Mouse (Mus musculus): ENCODE data around the gene Ripor2.
"Not testable (repeated sequence)": the region's sequence is repeated elsewhere in the genome, so short reads cannot be mapped to it uniquely, and the experiment has no call there.

Ripor2 gene

GRCm38 (mm10) chr13:24757820-24758564, 176.0 kb downstream of the Ripor2 start:
- in situ Hi-C loops (cut with MboI, MseI), result no loop called here

GRCm38 (mm10) chr13:24759451-24759850, 177.5 kb downstream of the Ripor2 start:
- in situ Hi-C loops (cut with MboI, MseI), result no loop called here

GRCm38 (mm10) chr13:24760351-24760870, 178.4 kb downstream of the Ripor2 start:
- in situ Hi-C loops (cut with MboI, MseI), result no loop called here

- in situ Hi-C loops (cut with MboI, MseI), result no loop called here
These were observed 179.1 kb downstream of the Ripor2 start for GRCm38 (mm10) chr13:24761083-24761402.

- in situ Hi-C loops (cut with MboI, MseI), result no loop called here
These were observed 179.6 kb downstream of the Ripor2 start, which contains the start of gene Gmnn for GRCm38 (mm10) chr13:24761403-24762227. TSS of gene Gmnn (minus strand) at chr13:24761923.

- in situ Hi-C loops (cut with MboI, MseI), result no loop called here
These were observed 180.3 kb downstream of the Ripor2 start for GRCm38 (mm10) chr13:24762254-24762653.

GRCm38 (mm10) chr13:24767809-24768208, 185.8 kb downstream of the Ripor2 start:
- in situ Hi-C loops (cut with MboI, MseI), result not testable (repeated sequence)

GRCm38 (mm10) chr13:24771482-24771881, 189.5 kb downstream of the Ripor2 start:
- in situ Hi-C loops (cut with MboI, MseI), result not testable (repeated sequence)

- in situ Hi-C loops (cut with MboI, MseI), result no loop called here
These were observed 194.3 kb downstream of the Ripor2 start for GRCm38 (mm10) chr13:24776146-24776844.

- in situ Hi-C loops (cut with MboI, MseI), result no loop called here
These were observed 196.0 kb downstream of the Ripor2 start for GRCm38 (mm10) chr13:24778026-24778425.

- in situ Hi-C loops (cut with MboI, MseI), result no loop called here
These were observed 196.9 kb downstream of the Ripor2 start for GRCm38 (mm10) chr13:24778706-24779380.

- in situ Hi-C loops (cut with MboI, MseI), result no loop called here
These were observed 199.9 kb downstream of the Ripor2 start for GRCm38 (mm10) chr13:24781916-24782315.

All from T-helper 17 cell (primary cell).